Mouse (Mus musculus) kidney, adult 2 months (tissue): ENCODE measurements at regions not wholly inside any gene's neighbourhood (a gene's known extent, or its start where the extent isn't known, plus 50 kb on each side); places are given as distances from the start of the nearest gene placed in this dataset.

Source experiments
- CTCF ChIP-seq: fragments of 200-500 bp; conservative IDR thresholded peaks from 2 replicates; pipeline ENCODE4 v1.5.1; 2011; ENCODE audit warnings: low read depth, mild to moderate bottlenecking, control low read depth, low read length, moderate library complexity, mixed read lengths; ENCODE audit not compliant: insufficient read depth, insufficient read length
- POLR2A ChIP-seq: fragments of 200-500 bp; IDR thresholded peaks from one replicate; pipeline ENCODE4 v1.6.1; 2011; ENCODE audit warnings: low read depth, low read length, control low read depth

DNA sequence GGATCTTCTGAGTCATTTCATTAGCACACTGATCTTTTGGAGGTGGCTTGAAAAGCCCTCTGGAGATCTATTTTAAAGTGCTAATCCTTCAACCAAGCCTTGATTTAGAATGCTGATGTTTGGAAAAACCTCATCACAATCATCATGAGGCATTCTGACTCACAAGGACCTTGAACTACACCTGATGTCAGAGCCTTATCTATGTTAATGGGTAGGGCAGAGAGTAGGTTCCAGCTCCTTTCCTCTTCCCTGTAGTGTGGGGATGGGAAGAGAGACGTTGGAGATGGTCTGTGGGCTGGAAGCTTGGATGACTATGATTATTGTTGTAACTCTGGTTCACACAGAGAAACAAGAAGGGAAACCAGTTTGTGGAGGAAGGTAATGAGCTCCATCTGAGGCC, 63.0 kb upstream of the Gsap start:
- no peak for TF ChIP-seq POLR2A
- TF ChIP-seq CTCF = no peak
